Mouse (Mus musculus) adrenal gland, adult 18-20 months (tissue): Measurements from ENCODE around the gene Itpr3. TPM values are rescaled to one million over a fixed set of nuclear protein-coding genes. Genes with fewer than 3 reads are reported as not detected.

ENCODE experiments used
- DNase-seq, 2 experiments: peaks; one replicate each; pipeline ENCODE4 v3.0.0; 2021 to 2022; ENCODE audit warnings: low spot score in 2 of 2
- long read RNA-seq, 2 experiments: library from polyadenylated mRNA; stranded (forward); transcript quantifications; one replicate each; pipeline ENCODE4 v2.0.0; 2021
- total RNA-seq, 2 experiments: library from RNA; stranded (reverse); gene quantifications; 1 replicate in 1 of 2; 2 replicates in 1 of 2; pipeline ENCODE4 v1.2.3; 2021

Itpr3 gene
- total RNA-seq, result 1 to 10 TPM; 5.5 to 6.2 TPM
- long read RNA-seq, experiment 1, partial matches to known transcripts, result 1 of 1 reads
- long read RNA-seq, experiment 1, other reads (novel, unspliced or antisense), result 0 of 1 reads
- long read RNA-seq, experiment 2, partial matches to known transcripts, result 1 of 1 reads
- long read RNA-seq, experiment 2, other reads (novel, unspliced or antisense), result 0 of 1 reads

DNA sequence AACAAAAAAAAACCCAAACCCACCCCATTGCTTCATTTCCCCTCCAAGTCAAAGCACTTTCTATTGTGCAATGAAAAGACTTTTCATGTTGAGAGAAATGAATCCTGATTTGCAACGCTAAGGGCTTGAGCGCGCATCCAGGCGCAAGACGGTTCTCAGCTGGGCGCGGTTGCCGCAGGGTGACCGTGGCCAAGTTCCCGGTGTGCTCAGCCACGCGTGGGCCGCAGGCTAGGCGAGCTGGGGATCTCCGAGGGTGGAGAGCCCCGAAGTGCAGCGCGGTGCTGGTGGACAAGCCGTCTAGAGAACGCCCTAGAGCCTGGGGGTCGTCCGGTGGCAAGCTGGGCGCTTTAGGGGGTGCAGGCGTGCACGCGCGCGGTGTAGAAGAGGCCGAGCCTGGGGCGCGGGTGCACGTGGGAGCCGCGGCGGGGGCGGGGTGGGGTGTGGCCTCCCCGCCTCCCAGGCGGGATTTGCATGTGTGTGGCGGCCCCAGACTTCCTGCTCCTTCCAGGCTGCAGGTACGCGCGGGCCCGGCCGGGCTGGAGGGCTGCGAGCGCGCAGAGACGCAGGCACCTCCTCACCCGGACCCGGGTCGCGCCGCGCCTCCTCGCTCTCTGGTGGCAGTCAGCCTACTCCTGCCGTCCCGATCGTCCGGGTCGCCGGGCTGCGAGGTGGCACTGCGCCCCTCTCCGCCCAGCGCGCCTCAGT, at the start of gene Itpr3:
Itpr3 (plus strand) TSS at position 493 of the 705 bp plus-strand sequence.
- DNase-seq, result peak; percentile 64 to 70

DNA sequence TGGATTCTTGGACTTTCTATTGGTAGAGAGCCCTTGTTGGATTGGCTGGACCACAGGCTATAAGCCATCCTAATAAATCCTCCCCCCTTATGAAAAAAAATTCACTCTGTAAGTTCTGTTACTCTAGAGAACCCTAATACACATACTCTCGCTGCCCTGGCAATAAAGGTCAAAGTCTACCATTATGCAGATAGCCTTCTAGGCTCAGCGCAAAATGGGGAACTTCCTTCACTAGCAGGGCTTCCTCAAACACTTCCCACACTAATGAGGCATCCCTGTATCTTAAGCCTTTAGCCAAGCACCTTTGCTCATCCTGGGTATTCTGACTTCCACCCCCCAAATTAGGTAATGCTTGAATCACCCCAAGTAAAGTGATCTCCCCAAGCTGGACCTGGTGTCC, 48.8 kb upstream of the Itpr3 start:
- DNase-seq, result no peak

GRCm38 (mm10) chr17:27011167-27011566, 45.9 kb upstream of the Itpr3 start:
- no peak for DNase-seq

DNA sequence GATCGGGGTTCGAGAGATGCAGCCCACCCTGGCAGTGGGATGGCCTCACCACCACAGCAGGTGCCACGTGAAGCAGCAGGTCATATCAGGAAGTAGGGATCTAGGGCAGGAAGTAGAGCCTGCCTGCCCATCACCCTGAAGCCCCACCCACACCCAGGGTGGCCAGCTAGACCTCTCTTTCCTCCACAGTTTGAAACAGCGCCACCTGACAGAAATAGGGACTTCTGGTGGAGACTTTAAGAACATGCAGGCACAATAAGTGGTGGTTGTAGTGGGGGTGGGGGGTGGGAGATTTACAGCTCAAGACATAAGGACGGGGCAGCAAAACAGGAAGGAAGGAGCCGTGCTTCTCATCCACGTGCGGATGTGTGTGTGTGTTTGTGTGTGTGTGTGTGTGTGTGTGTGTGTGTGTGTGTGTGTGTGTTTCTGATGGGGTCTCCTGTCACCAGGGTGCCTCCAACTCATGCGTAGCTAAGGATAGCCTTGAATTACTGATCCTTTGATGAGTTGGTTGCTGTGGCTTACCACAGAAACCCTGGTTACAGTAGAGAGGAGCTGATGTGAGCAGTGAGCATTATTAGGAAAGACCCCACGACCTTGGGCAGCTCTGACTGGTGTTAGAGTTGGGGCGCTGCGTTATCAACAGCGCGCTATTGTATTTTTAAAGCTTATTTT, 45.0 kb upstream of the Itpr3 start:
- DNase-seq, result no peak

GRCm38 (mm10) chr17:27012909-27013308, 44.2 kb upstream of the Itpr3 start:
- DNase-seq, result no peak

- peak; percentile 86 to 90 for DNase-seq
Observed at GRCm38 (mm10) chr17:27017564-27018499, 39.3 kb upstream of the Itpr3 start.

DNA sequence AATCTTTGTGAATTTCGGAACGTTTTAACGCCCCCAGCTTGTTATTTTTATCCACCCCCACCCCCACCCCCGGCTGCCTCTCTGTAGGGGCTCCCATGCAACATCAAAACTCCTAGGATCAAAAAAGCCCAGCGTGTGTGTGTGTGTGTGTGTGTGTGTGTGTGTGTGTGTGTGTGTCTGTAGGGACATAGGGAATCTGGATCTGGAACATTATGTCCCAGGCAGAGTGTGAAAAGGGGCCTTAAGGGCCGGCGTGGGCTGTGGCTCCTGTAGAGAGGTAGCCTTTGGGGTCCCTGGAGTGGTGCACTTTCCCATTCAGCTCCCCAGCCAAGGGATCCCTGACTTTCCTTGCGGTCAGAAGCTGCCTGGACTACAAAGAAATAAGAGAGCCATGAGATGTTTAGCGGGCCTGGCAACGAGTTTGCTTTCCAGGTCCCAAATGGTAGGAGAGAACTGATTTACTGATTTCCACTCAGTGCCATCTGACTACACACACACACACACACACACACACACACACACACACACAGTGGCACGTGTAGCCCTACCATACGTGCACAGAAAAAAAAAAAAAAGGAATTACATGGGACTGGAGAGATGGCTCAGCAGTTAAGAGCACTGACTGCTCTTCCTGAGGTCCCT, 38.4 kb upstream of the Itpr3 start:
- DNase-seq, result no peak

- no peak for DNase-seq
Observed at GRCm38 (mm10) chr17:27021076-27021475, 36.0 kb upstream of the Itpr3 start.

GRCm38 (mm10) chr17:27021736-27022135, 35.4 kb upstream of the Itpr3 start:
- no peak for DNase-seq

DNA sequence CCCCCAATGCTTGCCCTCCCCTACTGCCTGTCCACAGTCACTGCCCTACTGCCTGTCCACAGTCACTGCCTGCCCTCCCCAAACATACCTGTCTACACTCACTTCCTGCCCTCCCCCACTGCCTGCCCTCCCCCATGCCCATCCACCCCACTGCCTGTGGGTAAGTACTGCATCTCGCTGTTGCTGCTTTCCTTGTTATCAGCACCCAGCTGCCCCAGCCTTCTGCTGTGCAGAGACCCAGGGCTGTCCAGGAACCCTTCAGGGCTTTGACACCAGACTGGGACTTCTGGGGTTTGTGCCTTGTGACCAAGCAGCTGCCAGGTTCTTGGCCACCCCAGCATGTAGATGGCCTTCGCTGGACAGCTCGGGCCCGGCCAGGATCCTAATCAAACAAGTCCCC, 33.8 kb upstream of the Itpr3 start:
- DNase-seq, result no peak

DNA sequence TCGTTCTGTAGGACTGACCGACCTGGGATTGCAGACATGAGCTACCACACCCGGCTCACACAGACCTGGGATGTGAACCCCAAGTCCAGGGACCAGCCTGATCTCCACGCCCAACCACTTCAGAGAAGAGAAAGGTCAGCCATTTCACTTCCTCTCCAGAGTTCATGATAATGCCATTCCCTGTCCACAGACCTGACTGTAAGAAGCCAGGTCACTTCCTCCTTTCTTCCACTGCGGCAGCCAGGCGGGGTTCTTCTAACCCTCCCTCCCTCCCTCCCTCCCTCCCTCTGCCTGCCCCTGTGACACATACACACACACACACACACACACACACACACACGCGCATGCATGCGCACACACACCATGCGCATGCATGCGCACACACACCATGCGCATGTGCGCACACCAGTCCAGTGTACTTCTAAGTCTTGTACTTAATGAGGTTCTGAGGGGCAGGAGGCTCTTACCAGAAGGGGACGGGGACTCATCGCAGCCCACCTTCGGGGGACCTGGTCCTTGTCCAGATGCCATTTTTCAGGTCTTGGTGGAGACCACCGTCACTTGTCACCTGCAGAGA, 31.7 kb upstream of the Itpr3 start:
- DNase-seq, result no peak

DNA sequence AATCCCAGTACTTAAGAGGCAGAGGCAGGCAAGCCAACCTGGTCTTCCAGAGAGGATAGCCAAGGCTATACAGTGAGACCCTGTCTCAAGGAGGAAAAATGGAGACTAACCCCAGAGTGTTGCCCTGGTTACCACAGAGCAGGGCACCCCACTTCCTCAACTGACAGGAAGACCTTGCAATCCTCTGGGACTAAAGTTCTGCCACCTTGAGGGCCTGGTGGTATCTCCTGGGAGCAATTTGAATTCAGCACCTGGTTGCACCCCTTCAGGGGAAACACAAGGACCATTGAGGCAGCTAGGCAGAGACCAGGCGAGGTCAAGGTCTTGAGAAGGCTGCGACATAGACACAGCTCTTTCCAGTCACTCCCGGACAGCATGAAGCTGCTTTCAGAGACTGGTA, 31.2 kb upstream of the Itpr3 start:
- DNase-seq, result no peak

GRCm38 (mm10) chr17:27027460-27028283, 29.4 kb upstream of the Itpr3 start:
- peak in 1 of 2 experiments; percentile 41 for DNase-seq

GRCm38 (mm10) chr17:27028284-27028795, 28.8 kb upstream of the Itpr3 start:
- DNase-seq, result peak; percentile 88 to 89

- no peak for DNase-seq
Observed at GRCm38 (mm10) chr17:27028909-27029308, 28.2 kb upstream of the Itpr3 start, which contains the start of gene Bak1. Bak1 (minus strand) TSS chr17:27029009.

- DNase-seq, result no peak
Observed at GRCm38 (mm10) chr17:27029431-27029830, 27.7 kb upstream of the Itpr3 start.

DNA sequence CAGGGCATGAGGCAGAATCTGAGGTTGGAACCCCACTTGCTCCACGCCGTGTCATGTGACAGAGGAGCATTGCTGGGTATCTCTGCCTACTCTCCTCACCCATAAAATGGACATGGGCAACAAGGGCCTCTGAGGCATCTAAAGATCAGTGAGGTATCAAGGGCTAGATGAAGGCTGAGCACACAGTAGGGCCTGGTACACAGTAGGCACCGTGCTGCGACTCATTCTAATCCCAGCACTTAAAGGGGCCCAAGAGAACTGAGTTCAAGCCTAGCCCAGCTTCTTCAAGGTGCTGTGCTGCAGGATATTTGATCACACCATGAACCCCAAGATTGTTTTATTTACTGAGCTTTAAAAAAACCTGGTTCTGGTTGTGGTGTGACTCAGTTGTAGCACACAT, 26.2 kb upstream of the Itpr3 start:
- DNase-seq, result no peak

- DNase-seq, result no peak
Observed at GRCm38 (mm10) chr17:27032328-27032727, 24.8 kb upstream of the Itpr3 start.

DNA sequence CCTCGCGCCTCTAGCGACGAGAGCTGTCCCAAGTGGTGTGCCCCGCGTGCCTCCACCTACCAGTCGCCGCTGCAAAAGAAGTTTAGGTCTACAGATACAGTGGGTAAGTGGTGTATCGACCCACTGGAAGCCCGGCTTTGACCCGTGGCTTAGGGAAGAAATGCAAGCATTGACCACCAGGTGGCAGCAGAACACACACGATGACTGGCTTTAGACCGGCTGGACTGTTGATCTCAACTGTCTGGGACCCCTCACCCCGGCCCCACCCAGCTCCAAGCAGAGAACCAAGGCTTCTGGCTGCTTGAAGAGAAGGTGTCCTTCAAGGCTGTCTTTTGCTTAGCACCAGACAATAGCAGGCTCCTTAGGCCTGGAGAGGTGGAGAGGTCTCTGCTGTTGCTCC, 24.2 kb upstream of the Itpr3 start:
- peak; percentile 80 to 86 for DNase-seq
